Mouse (Mus musculus): ENCODE data around the gene Rcan3. TPM values are rescaled to one million over a fixed set of nuclear protein-coding genes. Genes with fewer than 3 reads are reported as not detected.

Rcan3 gene
- polyA plus RNA-seq, 1 experiment from 2014 or later: 15.2 TPM

GRCm38 (mm10) chr4:135425625-135426024, 8.0 kb downstream of the Rcan3 start:
- Histone ChIP-seq H3K36me3 (ENCODE audit: control insufficient read depth, insufficient read depth, low read length) (peaks cover 6% of the 10 kb centered on the region), H3K4me3 (ENCODE audit: low read length) (no peak overlapping the region), H3K4me1 (ENCODE audit: control insufficient read depth, insufficient read depth, low read length) (no peaks in the 10 kb centered on the region), H3K9me3 (ENCODE audit: control insufficient read depth, low read length) (no peaks in the 10 kb centered on the region), H3K27me3 (ENCODE audit: control insufficient read depth, insufficient read depth, low read length) (no peaks in the 10 kb centered on the region), H3K4me2 (replicated peaks; ENCODE audit: low read depth, low read length) (no peak overlapping the region), H3K9ac (ENCODE audit: low read depth, low read length) (no peak overlapping the region), H3K27ac (ENCODE audit: low read depth, low read length) (no peak overlapping the region)
- 77% methylated on average over 9 of the region's 9 CpGs for WGBS
- no peak for ATAC-seq (ENCODE audit: low FRiP score, low TSS enrichment)

- no peak overlapping the region for H3K9ac ChIP-seq (ENCODE audit: low read depth, low read length)
- no peaks in the 10 kb centered on the region for H3K9me3 ChIP-seq (ENCODE audit: control insufficient read depth, low read length)
- H3K27me3 ChIP-seq (ENCODE audit: control insufficient read depth, insufficient read depth, low read length): no peaks in the 10 kb centered on the region
- ATAC-seq (ENCODE audit: low FRiP score, low TSS enrichment): no peak
- no peaks in the 10 kb centered on the region for H3K4me1 ChIP-seq (ENCODE audit: control insufficient read depth, insufficient read depth, low read length)
- no peak overlapping the region for H3K4me2 ChIP-seq (replicated peaks; ENCODE audit: low read depth, low read length)
- H3K4me3 ChIP-seq (ENCODE audit: low read length): no peak overlapping the region
- no peak overlapping the region for H3K27ac ChIP-seq (ENCODE audit: low read depth, low read length)
- peaks cover 17% of the 10 kb centered on the region for H3K36me3 ChIP-seq (ENCODE audit: control insufficient read depth, insufficient read depth, low read length)
- WGBS: 92% methylated on average over 13 of the region's 13 CpGs
These were observed 12.7 kb downstream of the Rcan3 start for GRCm38 (mm10) chr4:135420961-135421360.

GRCm38 (mm10) chr4:135420416-135420815, 13.2 kb downstream of the Rcan3 start:
- 79% methylated on average over 11 of the region's 11 CpGs for WGBS
- H3K9ac ChIP-seq (ENCODE audit: low read depth, low read length): no peak overlapping the region
- ATAC-seq (ENCODE audit: low FRiP score, low TSS enrichment): no peak

GRCm38 (mm10) chr4:135419996-135420395, 13.7 kb downstream of the Rcan3 start:
- Histone ChIP-seq H3K4me1 (ENCODE audit: control insufficient read depth, insufficient read depth, low read length) (no peaks in the 10 kb centered on the region), H3K27ac (ENCODE audit: low read depth, low read length) (no peak overlapping the region), H3K4me2 (replicated peaks; ENCODE audit: low read depth, low read length) (no peak overlapping the region), H3K9me3 (ENCODE audit: control insufficient read depth, low read length) (no peaks in the 10 kb centered on the region), H3K27me3 (ENCODE audit: control insufficient read depth, insufficient read depth, low read length) (no peaks in the 10 kb centered on the region), H3K36me3 (ENCODE audit: control insufficient read depth, insufficient read depth, low read length) (peaks cover 16% of the 10 kb centered on the region), H3K9ac (ENCODE audit: low read depth, low read length) (no peak overlapping the region), H3K4me3 (ENCODE audit: low read length) (no peak overlapping the region)
- WGBS: 73% methylated on average over 21 of the region's 21 CpGs
- ATAC-seq (ENCODE audit: low FRiP score, low TSS enrichment): no peak

More at GRCm38 (mm10) chr4:135420416-135420815, 13.2 kb downstream of the Rcan3 start:
- Histone ChIP-seq H3K27me3 (ENCODE audit: control insufficient read depth, insufficient read depth, low read length) (no peaks in the 10 kb centered on the region), H3K4me2 (replicated peaks; ENCODE audit: low read depth, low read length) (no peak overlapping the region), H3K36me3 (ENCODE audit: control insufficient read depth, insufficient read depth, low read length) (peaks cover 17% of the 10 kb centered on the region), H3K9me3 (ENCODE audit: control insufficient read depth, low read length) (no peaks in the 10 kb centered on the region), H3K27ac (ENCODE audit: low read depth, low read length) (no peak overlapping the region), H3K4me3 (ENCODE audit: low read length) (no peak overlapping the region), H3K4me1 (ENCODE audit: control insufficient read depth, insufficient read depth, low read length) (no peaks in the 10 kb centered on the region)

- Histone ChIP-seq H3K9me3 (ENCODE audit: control insufficient read depth, low read length) (no peaks in the 10 kb centered on the region), H3K4me3 (ENCODE audit: low read length) (no peak overlapping the region), H3K27ac (ENCODE audit: low read depth, low read length) (no peak overlapping the region), H3K27me3 (ENCODE audit: control insufficient read depth, insufficient read depth, low read length) (no peaks in the 10 kb centered on the region), H3K36me3 (ENCODE audit: control insufficient read depth, insufficient read depth, low read length) (peaks cover 15% of the 10 kb centered on the region; the same call in 1 of the 2 replicates), H3K4me2 (replicated peaks; ENCODE audit: low read depth, low read length) (no peak overlapping the region), H3K4me1 (ENCODE audit: control insufficient read depth, insufficient read depth, low read length) (no peaks in the 10 kb centered on the region), H3K9ac (ENCODE audit: low read depth, low read length) (no peak overlapping the region)
- WGBS: 95% methylated on average over 21 of the region's 21 CpGs
- no peak for ATAC-seq (ENCODE audit: low FRiP score, low TSS enrichment)
These were observed 17.3 kb downstream of the Rcan3 start for GRCm38 (mm10) chr4:135416367-135416766.

- Histone ChIP-seq H3K9ac (ENCODE audit: low read depth, low read length) (no peak overlapping the region), H3K9me3 (ENCODE audit: control insufficient read depth, low read length) (no peaks in the 10 kb centered on the region), H3K4me1 (ENCODE audit: control insufficient read depth, insufficient read depth, low read length) (no peaks in the 10 kb centered on the region), H3K27ac (ENCODE audit: low read depth, low read length) (no peak overlapping the region), H3K36me3 (ENCODE audit: control insufficient read depth, insufficient read depth, low read length) (peaks cover 12% of the 10 kb centered on the region; the same call in 1 of the 2 replicates), H3K27me3 (ENCODE audit: control insufficient read depth, insufficient read depth, low read length) (no peaks in the 10 kb centered on the region), H3K4me2 (replicated peaks; ENCODE audit: low read depth, low read length) (no peak overlapping the region), H3K4me3 (ENCODE audit: low read length) (no peak overlapping the region)
- WGBS: 83% methylated on average over 8 of the region's 8 CpGs
- no peak for ATAC-seq (ENCODE audit: low FRiP score, low TSS enrichment)
These were observed 20.2 kb downstream of the Rcan3 start for GRCm38 (mm10) chr4:135413491-135413890.

GRCm38 (mm10) chr4:135411633-135412032, 22.0 kb downstream of the Rcan3 start:
- H3K9me3 ChIP-seq (ENCODE audit: control insufficient read depth, low read length): no peaks in the 10 kb centered on the region
- no peak overlapping the region for H3K27ac ChIP-seq (ENCODE audit: low read depth, low read length)
- no peaks in the 10 kb centered on the region for H3K4me1 ChIP-seq (ENCODE audit: control insufficient read depth, insufficient read depth, low read length)
- H3K27me3 ChIP-seq (ENCODE audit: control insufficient read depth, insufficient read depth, low read length): no peaks in the 10 kb centered on the region
- H3K4me2 ChIP-seq (replicated peaks; ENCODE audit: low read depth, low read length): no peak overlapping the region
- peaks cover 7% of the 10 kb centered on the region; the same call in 1 of the 2 replicates for H3K36me3 ChIP-seq (ENCODE audit: control insufficient read depth, insufficient read depth, low read length)
- 37% methylated on average over 4 of the region's 4 CpGs for WGBS
- H3K4me3 ChIP-seq (ENCODE audit: low read length): no peak overlapping the region
- H3K9ac ChIP-seq (ENCODE audit: low read depth, low read length): no peak overlapping the region
- ATAC-seq (ENCODE audit: low FRiP score, low TSS enrichment): peak; percentile 66; the same call in 1 of the 2 replicates

GRCm38 (mm10) chr4:135406180-135406579, 27.5 kb downstream of the Rcan3 start:
- ATAC-seq (ENCODE audit: low FRiP score, low TSS enrichment): no peak
- H3K36me3 ChIP-seq (ENCODE audit: control insufficient read depth, insufficient read depth, low read length): no peaks in the 10 kb centered on the region
- H3K4me2 ChIP-seq (replicated peaks; ENCODE audit: low read depth, low read length): no peak overlapping the region
- no peaks in the 10 kb centered on the region for H3K9me3 ChIP-seq (ENCODE audit: control insufficient read depth, low read length)
- no peaks in the 10 kb centered on the region for H3K4me1 ChIP-seq (ENCODE audit: control insufficient read depth, insufficient read depth, low read length)
- no peak overlapping the region for H3K9ac ChIP-seq (ENCODE audit: low read depth, low read length)
- H3K27me3 ChIP-seq (ENCODE audit: control insufficient read depth, insufficient read depth, low read length): no peaks in the 10 kb centered on the region
- 51% methylated on average over 5 of the region's 5 CpGs for WGBS
- no peak overlapping the region for H3K27ac ChIP-seq (ENCODE audit: low read depth, low read length)
- H3K4me3 ChIP-seq (ENCODE audit: low read length): no peak overlapping the region

- Histone ChIP-seq H3K27ac (ENCODE audit: low read depth, low read length) (no peak overlapping the region), H3K4me2 (replicated peaks; ENCODE audit: low read depth, low read length) (no peak overlapping the region), H3K4me1 (ENCODE audit: control insufficient read depth, insufficient read depth, low read length) (no peaks in the 10 kb centered on the region), H3K4me3 (ENCODE audit: low read length) (no peak overlapping the region), H3K27me3 (ENCODE audit: control insufficient read depth, insufficient read depth, low read length) (no peaks in the 10 kb centered on the region), H3K9ac (ENCODE audit: low read depth, low read length) (no peak overlapping the region), H3K36me3 (ENCODE audit: control insufficient read depth, insufficient read depth, low read length) (no peaks in the 10 kb centered on the region), H3K9me3 (ENCODE audit: control insufficient read depth, low read length) (no peaks in the 10 kb centered on the region)
- 84% methylated on average over 2 of the region's 2 CpGs for WGBS
- ATAC-seq (ENCODE audit: low FRiP score, low TSS enrichment): no peak
These were observed 28.7 kb downstream of the Rcan3 start for GRCm38 (mm10) chr4:135404916-135405315.

All from kidney, embryonic 14.5 days (tissue).